Mouse (Mus musculus): Measurements from ENCODE around the gene Sh3bp5. TPM values are rescaled to one million over a fixed set of nuclear protein-coding genes. Genes with fewer than 3 reads are reported as not detected.

Gene Sh3bp5
- polyA plus RNA-seq, 1 experiment from 2014 or later: 38.4 TPM

DNA sequence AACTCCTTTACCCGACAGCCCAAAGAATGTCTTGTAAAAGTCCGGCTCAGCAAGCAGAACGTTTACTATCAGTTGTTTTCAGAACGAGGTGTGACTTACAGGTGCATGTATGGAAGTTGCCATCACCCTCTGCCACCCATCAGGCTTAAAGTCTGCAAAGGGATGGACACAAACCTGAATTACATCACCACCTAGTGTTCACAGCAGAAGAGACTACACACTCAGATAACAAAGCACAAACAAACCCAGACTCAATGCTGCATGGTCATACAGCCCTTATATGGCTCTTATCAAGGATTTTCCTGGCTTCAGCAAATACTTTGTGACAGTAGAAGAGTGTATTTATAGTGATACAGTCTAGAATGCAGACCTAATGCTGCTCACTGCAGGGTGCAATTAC lies 108.2 kb downstream of the Sh3bp5 start:
- WGBS: 57% methylated on average over 4 of the region's 4 CpGs
- Histone ChIP-seq H3K27me3 (replicated peaks; ENCODE audit: insufficient read depth, low read length) (no peaks in the 10 kb centered on the region), H3K9me3 (ENCODE audit: low read length) (no peaks in the 10 kb centered on the region), H3K36me3 (ENCODE audit: insufficient read depth, low read length) (no peaks in the 10 kb centered on the region), H3K9ac (replicated peaks; ENCODE audit: low read depth) (no peak overlapping the region), H3K4me3 (ENCODE audit: low read depth, low read length) (no peak overlapping the region), H3K4me1 (ENCODE audit: insufficient read depth, low read depth, low read length) (0 out of 2 replicates have a peak, but pooled peaks cover 6% of the 10 kb centered on the region), H3K4me2 (replicated peaks; ENCODE audit: low read depth, low read length) (no peak overlapping the region), H3K27ac (ENCODE audit: low read length) (no peak overlapping the region)
- DNase-seq (ENCODE audit: low spot score) (no peak), ATAC-seq (no peak)
- TF ChIP-seq CTCF (IDR thresholded peaks at IDR 0.05) (peak; percentile 42), EP300 (IDR thresholded peaks at IDR 0.05) (no peak)

DNA sequence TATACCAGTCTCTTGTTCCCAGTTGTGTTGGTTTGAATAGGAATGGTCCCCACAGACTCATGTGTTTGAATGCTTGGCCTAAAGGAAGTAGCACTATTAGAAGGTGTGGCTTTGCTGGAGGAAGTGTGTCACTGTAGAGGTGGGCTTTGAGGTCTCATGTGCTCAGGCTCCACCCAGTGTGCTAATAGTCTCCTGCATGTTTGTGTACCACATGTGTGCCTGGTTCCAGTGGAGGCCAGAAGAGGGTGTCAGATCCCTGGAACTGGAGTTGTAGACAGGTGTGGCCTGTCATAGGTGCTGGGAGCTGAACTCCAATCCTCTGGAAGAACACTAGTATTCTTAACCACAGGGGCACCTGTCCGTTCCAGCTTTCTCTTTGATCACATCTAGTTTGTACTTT lies 108.7 kb downstream of the Sh3bp5 start:
- DNase-seq (ENCODE audit: low spot score) (no peak), ATAC-seq (no peak)
- Histone ChIP-seq H3K9ac (replicated peaks; ENCODE audit: low read depth) (no peak overlapping the region), H3K27ac (ENCODE audit: low read length) (no peak overlapping the region), H3K9me3 (ENCODE audit: low read length) (no peaks in the 10 kb centered on the region), H3K27me3 (replicated peaks; ENCODE audit: insufficient read depth, low read length) (no peaks in the 10 kb centered on the region), H3K4me1 (ENCODE audit: insufficient read depth, low read depth, low read length) (0 out of 2 replicates have a peak, but pooled peaks cover 6% of the 10 kb centered on the region), H3K4me2 (replicated peaks; ENCODE audit: low read depth, low read length) (no peak overlapping the region), H3K4me3 (ENCODE audit: low read depth, low read length) (no peak overlapping the region), H3K36me3 (ENCODE audit: insufficient read depth, low read length) (no peaks in the 10 kb centered on the region)
- no peak for TF ChIP-seq EP300 (IDR thresholded peaks at IDR 0.05)
- TF ChIP-seq CTCF (IDR thresholded peaks at IDR 0.05): no peak
- 94% methylated on average over 1 of the region's 1 CpGs for WGBS

DNA sequence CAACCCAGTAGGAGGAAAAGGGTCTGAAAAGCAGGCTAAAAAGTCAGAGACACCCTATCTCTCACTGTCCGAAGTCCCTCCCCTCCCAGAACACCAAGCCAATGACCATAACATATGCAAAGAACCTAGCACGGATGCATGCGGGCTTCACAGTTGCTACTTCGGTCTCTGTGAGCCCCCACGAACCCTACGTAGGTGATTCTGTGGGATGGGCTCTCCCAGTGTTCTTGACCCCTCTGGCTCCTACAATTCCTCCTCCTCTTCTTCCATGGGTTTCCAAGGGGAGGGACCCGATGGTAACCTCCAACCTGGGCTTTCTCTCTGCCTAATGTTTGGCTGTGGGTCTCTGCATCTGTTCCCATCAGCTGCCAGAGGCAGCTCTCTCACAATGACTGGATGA lies 109.1 kb downstream of the Sh3bp5 start:
- H3K27ac ChIP-seq (ENCODE audit: low read length): no peak overlapping the region
- H3K27me3 ChIP-seq (replicated peaks; ENCODE audit: insufficient read depth, low read length): no peaks in the 10 kb centered on the region
- no peaks in the 10 kb centered on the region for H3K36me3 ChIP-seq (ENCODE audit: insufficient read depth, low read length)
- no peak for DNase-seq (ENCODE audit: low spot score)
- ATAC-seq: no peak
- H3K9ac ChIP-seq (replicated peaks; ENCODE audit: low read depth): no peak overlapping the region
- H3K4me3 ChIP-seq (ENCODE audit: low read depth, low read length): no peak overlapping the region
- H3K4me1 ChIP-seq (ENCODE audit: insufficient read depth, low read depth, low read length): 0 out of 2 replicates have a peak, but pooled peaks cover 6% of the 10 kb centered on the region
- TF ChIP-seq EP300 (IDR thresholded peaks at IDR 0.05) (no peak), CTCF (IDR thresholded peaks at IDR 0.05) (no peak)
- WGBS: 81% methylated on average over 7 of the region's 7 CpGs
- H3K9me3 ChIP-seq (ENCODE audit: low read length): no peaks in the 10 kb centered on the region
- no peak overlapping the region for H3K4me2 ChIP-seq (replicated peaks; ENCODE audit: low read depth, low read length)

DNA sequence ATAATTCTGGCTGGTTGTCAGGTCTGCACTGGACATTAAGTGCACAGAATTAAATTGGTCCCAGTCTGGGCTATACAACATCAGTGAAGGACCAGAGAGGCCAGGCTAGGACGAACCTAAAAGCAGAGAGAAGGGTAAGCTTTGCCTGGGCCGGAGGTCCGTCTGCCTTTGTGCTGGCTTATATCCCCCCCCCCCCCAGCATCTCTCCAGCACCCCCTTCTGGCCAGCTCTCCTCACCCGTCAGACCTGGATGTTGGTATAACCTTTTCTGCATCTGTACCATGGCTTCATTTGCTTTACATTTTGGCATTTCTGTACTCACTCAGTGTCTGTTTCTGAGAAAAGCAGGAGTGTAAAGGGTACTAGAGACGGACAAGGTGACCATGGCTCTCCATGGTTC lies 110.3 kb downstream of the Sh3bp5 start:
- Histone ChIP-seq H3K36me3 (ENCODE audit: insufficient read depth, low read length) (no peaks in the 10 kb centered on the region), H3K9me3 (ENCODE audit: low read length) (no peaks in the 10 kb centered on the region), H3K4me3 (ENCODE audit: low read depth, low read length) (no peak overlapping the region), H3K27ac (ENCODE audit: low read length) (no peak overlapping the region), H3K4me1 (ENCODE audit: insufficient read depth, low read depth, low read length) (0 out of 2 replicates have a peak, but pooled peaks cover 6% of the 10 kb centered on the region), H3K27me3 (replicated peaks; ENCODE audit: insufficient read depth, low read length) (no peaks in the 10 kb centered on the region), H3K9ac (replicated peaks; ENCODE audit: low read depth) (no peak overlapping the region), H3K4me2 (replicated peaks; ENCODE audit: low read depth, low read length) (no peak overlapping the region)
- TF ChIP-seq CTCF (IDR thresholded peaks at IDR 0.05) (peak; percentile 51), EP300 (IDR thresholded peaks at IDR 0.05) (no peak)
- 51% methylated on average over 5 of the region's 5 CpGs for WGBS
- DNase-seq (ENCODE audit: low spot score): no peak
- no peak for ATAC-seq

DNA sequence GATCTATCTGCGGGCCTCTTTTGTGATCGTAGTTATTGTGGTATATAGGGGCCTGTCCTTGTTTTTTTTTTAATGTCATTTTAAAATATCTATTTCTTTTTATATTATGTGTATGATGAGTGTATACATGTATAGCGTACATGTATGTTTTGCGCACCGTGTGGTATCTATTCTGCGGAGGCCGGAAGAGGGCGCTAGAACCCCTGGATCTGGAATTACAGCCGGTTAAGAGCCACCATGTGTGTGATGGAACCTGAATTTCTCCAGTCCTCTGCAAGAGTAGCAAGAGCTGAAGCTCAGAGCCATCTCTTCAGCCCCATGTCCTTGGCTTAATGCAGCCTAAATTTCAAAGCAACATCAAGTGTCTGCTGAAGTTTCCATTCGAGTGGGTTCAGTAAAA lies 111.0 kb downstream of the Sh3bp5 start:
- WGBS: 69% methylated on average over 10 of the region's 10 CpGs
- ATAC-seq (no peak), DNase-seq (ENCODE audit: low spot score) (no peak)
- H3K4me1 ChIP-seq (ENCODE audit: insufficient read depth, low read depth, low read length): 0 out of 2 replicates have a peak, but pooled peaks cover 6% of the 10 kb centered on the region
- no peaks in the 10 kb centered on the region for H3K27me3 ChIP-seq (replicated peaks; ENCODE audit: insufficient read depth, low read length)
- no peaks in the 10 kb centered on the region for H3K9me3 ChIP-seq (ENCODE audit: low read length)
- H3K27ac ChIP-seq (ENCODE audit: low read length): no peak overlapping the region
- TF ChIP-seq CTCF (IDR thresholded peaks at IDR 0.05): peak; percentile 36
- TF ChIP-seq EP300 (IDR thresholded peaks at IDR 0.05): no peak
- H3K36me3 ChIP-seq (ENCODE audit: insufficient read depth, low read length): no peaks in the 10 kb centered on the region
- no peak overlapping the region for H3K9ac ChIP-seq (replicated peaks; ENCODE audit: low read depth)
- no peak overlapping the region for H3K4me2 ChIP-seq (replicated peaks; ENCODE audit: low read depth, low read length)
- H3K4me3 ChIP-seq (ENCODE audit: low read depth, low read length): no peak overlapping the region

DNA sequence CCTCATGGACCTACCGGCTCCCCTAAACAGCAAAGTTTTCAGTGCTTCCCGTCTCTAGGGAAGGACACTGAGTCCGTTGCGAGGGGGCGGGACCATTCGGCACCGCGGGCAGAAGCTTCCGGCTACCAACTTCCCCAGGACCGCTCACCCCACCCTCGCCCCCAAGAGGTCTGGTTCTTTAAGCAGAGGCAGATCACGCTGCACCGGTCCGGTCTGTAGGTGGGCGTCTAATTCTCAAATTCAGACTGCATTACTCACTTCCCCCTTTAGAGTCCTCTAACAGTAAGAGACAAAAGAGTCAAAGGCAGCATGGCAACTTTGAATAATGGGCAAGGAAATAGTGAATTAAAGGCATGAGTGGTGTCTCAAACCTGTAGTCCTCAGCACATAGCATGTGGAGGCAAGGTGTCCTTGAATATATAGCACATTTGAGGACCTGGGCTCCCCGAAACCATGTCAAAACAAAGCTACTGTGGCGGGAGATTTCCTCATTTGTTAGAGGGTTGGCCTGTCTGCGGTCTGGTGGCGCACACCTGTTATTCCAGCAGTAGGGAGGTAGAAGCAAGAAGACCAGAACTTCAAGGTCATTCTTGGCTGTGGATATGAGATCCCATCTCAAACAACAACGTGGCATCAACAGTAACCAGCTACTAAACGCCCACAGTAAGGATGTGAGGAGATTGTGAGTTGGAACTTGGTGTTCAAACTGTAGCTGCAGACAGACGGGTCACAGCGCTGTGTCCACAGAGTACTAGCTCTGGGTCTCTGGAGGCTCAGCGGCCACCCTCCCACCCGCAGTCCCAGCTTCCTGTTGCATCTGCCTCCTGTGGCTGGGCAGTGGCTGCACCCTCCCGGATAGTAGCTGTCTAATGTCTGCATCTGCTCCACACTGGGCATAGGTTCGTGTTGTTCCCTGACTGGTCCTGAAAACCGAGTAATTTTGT lies 111.8 kb downstream of the Sh3bp5 start, which contains the start of gene Dnah1:
Gene Dnah1, minus strand, starts transcription at position 48 of the 944 bp plus-strand sequence.
- Histone ChIP-seq H3K27ac (ENCODE audit: low read length) (no peak within 1 kb of the TSS), H3K9ac (replicated peaks; ENCODE audit: low read depth) (peak within 1 kb of the TSS; percentile 26; the same call in 1 of the 2 replicates), H3K4me2 (replicated peaks; ENCODE audit: low read depth, low read length) (peak within 1 kb of the TSS; percentile 61), H3K27me3 (replicated peaks; ENCODE audit: insufficient read depth, low read length) (no peaks in the 10 kb centered on the region), H3K9me3 (ENCODE audit: low read length) (no peaks in the 10 kb centered on the region), H3K4me1 (ENCODE audit: insufficient read depth, low read depth, low read length) (0 out of 2 replicates have a peak, but pooled peaks cover 6% of the 10 kb centered on the region), H3K36me3 (ENCODE audit: insufficient read depth, low read length) (no peaks in the 10 kb centered on the region), H3K4me3 (ENCODE audit: low read depth, low read length) (peak within 1 kb of the TSS; percentile 31)
- DNase-seq (ENCODE audit: low spot score): peak; percentile 64
- ATAC-seq: peak; percentile 74
- TF ChIP-seq CTCF (IDR thresholded peaks at IDR 0.05) (no peak), EP300 (IDR thresholded peaks at IDR 0.05) (no peak)
- WGBS: 26% methylated on average over 28 of the region's 28 CpGs
